Mouse (Mus musculus) liver, embryonic 13.5 days (tissue): ENCODE measurements around the gene Fv1. TPM values are rescaled to one million over a fixed set of nuclear protein-coding genes. Genes with fewer than 3 reads are reported as not detected.

Experiments used
- ATAC-seq: fragments of 200-750 bp; cut with Nextera tagmentation; 2 replicates; pipeline ENCODE4 v1.8.0; 2017; ENCODE audit warnings: low read depth, mild to moderate bottlenecking, moderate number of reproducible peaks, moderate library complexity
- DNase-seq: peaks from one replicate; pipeline ENCODE4 v3.0.0; 2022
- H3K27ac ChIP-seq: fragments of 300-500 bp; sonication (generic); 2 replicates; pipeline ENCODE4 v1.5.1; 2015; ENCODE audit warnings: moderate library complexity, mild to moderate bottlenecking, inconsistent platforms
- H3K27me3 ChIP-seq: fragments of 300-500 bp; sonication (generic); 2 replicates; pipeline ENCODE4 v1.6.1; 2015; ENCODE audit warnings: mild to moderate bottlenecking, inconsistent platforms
- H3K36me3 ChIP-seq: fragments of 300-500 bp; sonication (generic); 2 replicates; pipeline ENCODE4 v1.6.1; 2015; ENCODE audit warnings: mild to moderate bottlenecking, inconsistent platforms
- H3K4me1 ChIP-seq: fragments of 300-500 bp; sonication (generic); replicated peaks from 2 replicates; pipeline ENCODE4 v1.6.1; 2015; ENCODE audit warnings: inconsistent platforms
- H3K4me2 ChIP-seq: fragments of 300-500 bp; sonication (generic); 2 replicates; pipeline ENCODE4 v1.6.1; 2015; ENCODE audit warnings: inconsistent platforms, mild to moderate bottlenecking, moderate library complexity
- H3K4me3 ChIP-seq: fragments of 300-500 bp; sonication (generic); replicated peaks from 2 replicates; pipeline ENCODE4 v1.5.1; 2015; ENCODE audit warnings: mild to moderate bottlenecking, inconsistent platforms
- H3K9ac ChIP-seq: fragments of 300-500 bp; sonication (generic); 2 replicates; pipeline ENCODE4 v1.6.1; 2015; ENCODE audit warnings: mild to moderate bottlenecking, inconsistent platforms
- H3K9me3 ChIP-seq: fragments of 300-500 bp; sonication (generic); replicated peaks from 2 replicates; pipeline ENCODE4 v1.6.1; 2016; ENCODE audit warnings: inconsistent platforms
- WGBS: fragments of 180-500 bp; shearing (Covaris S2); methylation state at CpG from one replicate; pipeline ENCODE4 v1.1.7; 2015; ENCODE audit not compliant: insufficient replicate concordance; 5-methylcytosine and 5-hydroxymethylcytosine counted together
- polyA plus RNA-seq: library from polyadenylated mRNA; unstranded; fragments of >200 nt; fragmentation: Nextera tagmentation; extraction: Ambion mirVana; gene quantifications from 2 replicates; pipeline ENCODE4 v1.2.1, GENCODE M21; 2015

Gene Fv1
- polyA plus RNA-seq, 1 experiment from 2014 or later, result 2.5 TPM

- peaks cover 28% of the 10 kb centered on the region for H3K4me1 ChIP-seq
- ATAC-seq (peak; percentile 13), DNase-seq (no peak)
- peaks cover 22% of the 10 kb centered on the region for H3K36me3 ChIP-seq
- peak overlapping the region; percentile 91 for H3K9ac ChIP-seq
- peak overlapping the region; percentile 19; the same call in 1 of the 2 replicates for H3K27ac ChIP-seq
- WGBS, result under 1% methylated on average over 8 of the region's 8 CpGs
- peak overlapping the region; percentile 84 for H3K4me2 ChIP-seq
- no peaks in the 10 kb centered on the region for H3K27me3 ChIP-seq
- peak overlapping the region; percentile 95 for H3K4me3 ChIP-seq
- no peaks in the 10 kb centered on the region for H3K9me3 ChIP-seq
These were observed 36.4 kb downstream of the Fv1 start for GRCm38 (mm10) chr4:147905090-147905659.

GRCm38 (mm10) chr4:147906230-147906629, 37.5 kb downstream of the Fv1 start:
- WGBS, result 75% methylated on average over 5 of the region's 5 CpGs
- no peak overlapping the region for H3K27ac ChIP-seq

GRCm38 (mm10) chr4:147909486-147909885, 40.7 kb downstream of the Fv1 start:
- Histone ChIP-seq H3K9ac (no peak overlapping the region), H3K27ac (no peak overlapping the region), H3K4me3 (no peak overlapping the region), H3K36me3 (peaks cover 22% of the 10 kb centered on the region), H3K4me2 (no peak overlapping the region), H3K9me3 (no peaks in the 10 kb centered on the region), H3K27me3 (no peaks in the 10 kb centered on the region), H3K4me1 (peaks cover 5% of the 10 kb centered on the region)
- no peak for ATAC-seq
- DNase-seq, result no peak
- 71% methylated on average over 5 of the region's 5 CpGs for WGBS

More at GRCm38 (mm10) chr4:147906230-147906629, 37.5 kb downstream of the Fv1 start:
- H3K4me3 ChIP-seq, result no peak overlapping the region
- peaks cover 23% of the 10 kb centered on the region for H3K4me1 ChIP-seq
- H3K27me3 ChIP-seq, result no peaks in the 10 kb centered on the region
- H3K9ac ChIP-seq, result no peak overlapping the region
- no peaks in the 10 kb centered on the region for H3K9me3 ChIP-seq
- ATAC-seq, result no peak
- peaks cover 18% of the 10 kb centered on the region for H3K36me3 ChIP-seq
- no peak for DNase-seq
- H3K4me2 ChIP-seq, result no peak overlapping the region

GRCm38 (mm10) chr4:147918459-147919121, 49.8 kb downstream of the Fv1 start:
- Histone ChIP-seq H3K4me1 (0 out of 2 replicates have a peak, but pooled peaks cover 2% of the 10 kb centered on the region), H3K4me2 (no peak overlapping the region), H3K9ac (no peak overlapping the region), H3K36me3 (peaks cover 31% of the 10 kb centered on the region), H3K4me3 (no peak overlapping the region), H3K27me3 (no peaks in the 10 kb centered on the region), H3K27ac (no peak overlapping the region), H3K9me3 (no peaks in the 10 kb centered on the region)
- 37% methylated on average over 7 of the region's 7 CpGs for WGBS
- DNase-seq (no peak), ATAC-seq (peak; percentile 21; the same call in 1 of the 2 replicates)

Other genes with a start within 250 kb of the Fv1 start
- 4.6 and 6.1 TPM in 2 replicates for gene Zfp979, start 226.5 kb upstream of the Fv1 start, polyA plus RNA-seq
- not detected in 2 replicates for gene Zfp534, start 166.4 kb upstream of the Fv1 start, polyA plus RNA-seq
- gene Zfp984, start 59.2 kb upstream of the Fv1 start, polyA plus RNA-seq, result 6.4 and 8.4 TPM in 2 replicates
- gene Zfp933, start 20.6 kb upstream of the Fv1 start, polyA plus RNA-seq, result 1.3 and 1.5 TPM in 2 replicates
- gene Miip, start 163 bp upstream of the Fv1 start, polyA plus RNA-seq, result 25.7 and 29.1 TPM in 2 replicates
- 17.7 and 21.0 TPM in 2 replicates for gene Mfn2, start 35.7 kb downstream of the Fv1 start, polyA plus RNA-seq
- gene Plod1, start 67.8 kb downstream of the Fv1 start, polyA plus RNA-seq, result 24.9 and 28.3 TPM in 2 replicates
- gene 2510039O18Rik, start 71.9 kb downstream of the Fv1 start, polyA plus RNA-seq, result 6.8 and 7.1 TPM in 2 replicates
- 0.38 TPM in 1 of 2 replicates, not detected in the other for gene Nppb, start 116.8 kb downstream of the Fv1 start, polyA plus RNA-seq
- 0.48 and 5.6 TPM in 2 replicates for gene Nppa, start 131.7 kb downstream of the Fv1 start, polyA plus RNA-seq
- gene Clcn6, start 169.8 kb downstream of the Fv1 start, polyA plus RNA-seq, result 1.5 and 1.7 TPM in 2 replicates
- gene Mthfr, start 170.1 kb downstream of the Fv1 start, polyA plus RNA-seq, result 8.9 and 10.7 TPM in 2 replicates
- 11.2 and 11.7 TPM in 2 replicates for gene Agtrap, start 219.1 kb downstream of the Fv1 start, polyA plus RNA-seq